11 mouse cellular contexts compared by ENCODE assay signal in genomic region chr7:80830193-80830803, GRCm38 (mm10). TPM values are rescaled to one million over a fixed set of nuclear protein-coding genes. Genes with fewer than 3 reads are reported as not detected.
A peak's percentile ranks its signal among the peaks of the same experiment; 100 is the strongest.
DNase-seq lines count a peak whose midpoint lies in the region; ATAC-seq and TF ChIP-seq lines count a peak whose summit lies in the region.
"Had no signal": no experiment of that assay in that cellular context is flagged by ENCODE, and none has a peak within 500 bp of the region (broad histone marks: within the 10 kb centered on the region; RNA-seq: fewer than 3 reads in every experiment).

No protein-coding gene starts in this region.

- 69% methylated on average over 15 of the region's 15 CpGs for WGBS in liver, postnatal 0 days (ENCODE audit: insufficient replicate concordance)
- WGBS in cerebellum, adult 2 months: 83% methylated on average over 15 of the region's 15 CpGs

- no peak overlapping the region for H3K27ac ChIP-seq in liver, postnatal 0 days (ENCODE audit: low read depth)
- no peak overlapping the region for H3K27ac ChIP-seq in cerebellum, adult 2 months (ENCODE audit: insufficient read depth, low read length)
- H3K27ac ChIP-seq: forebrain, embryonic 10.5 days; heart, adult 2 months had no signal

- TF ChIP-seq EP300 in liver, postnatal 0 days (IDR thresholded peaks at IDR 0.05; ENCODE audit: low read depth): no peak

- H3K36me3 ChIP-seq in liver, postnatal 0 days (replicated peaks; ENCODE audit: insufficient read depth, low read length): no peaks in the 10 kb centered on the region
- H3K36me3 ChIP-seq: forebrain, embryonic 10.5 days had no signal

- peak; percentile 36; the same call in 1 of the 2 replicates for ATAC-seq in liver, postnatal 0 days

- peaks cover 8% of the 10 kb centered on the region; the same call in 1 of the 2 replicates for H3K4me1 ChIP-seq in liver, postnatal 0 days (ENCODE audit: insufficient read depth)
- no peaks in the 10 kb centered on the region for H3K4me1 ChIP-seq in cerebellum, adult 2 months (ENCODE audit: control insufficient read depth, insufficient read depth, low read length)

- intact Hi-C loops in gastrocnemius, postnatal 14 days (cut with DNase I; ENCODE audit: low total_unique reads): no loop called here

- no peaks in the 10 kb centered on the region for H3K27me3 ChIP-seq in liver, postnatal 0 days (ENCODE audit: insufficient read depth, low read length)
- H3K27me3 ChIP-seq in cerebellum, adult 2 months (ENCODE audit: control insufficient read depth, insufficient read depth, low read length): no peaks in the 10 kb centered on the region

- H3K9me3 ChIP-seq in liver, postnatal 0 days (ENCODE audit: low read length): no peaks in the 10 kb centered on the region
- H3K9me3 ChIP-seq: forebrain, embryonic 10.5 days had no signal

- TF ChIP-seq CTCF in liver, postnatal 0 days (IDR thresholded peaks at IDR 0.05; ENCODE audit: low read depth): no peak
- TF ChIP-seq CTCF in cerebellum, adult 2 months (IDR thresholded peaks at IDR 0.05; ENCODE audit: borderline replicate concordance, insufficient read depth, low read depth, low read length): no peak

- peak; percentile 23 for DNase-seq in gastrocnemius, postnatal 14 days
- DNase-seq in gastrocnemius, adult 8-10 months (ENCODE audit: low spot score in 2 of 2): no peak
- peak; percentile 30 to 58 for DNase-seq in spleen, postnatal 36 days (ENCODE audit: low spot score in 2 of 2)
- no peak for DNase-seq in spleen, postnatal 14 days (ENCODE audit: low spot score in 2 of 2)
- DNase-seq in liver, postnatal 0 days: peak; percentile 26
- DNase-seq in cerebellum, adult 2 months: no peak
- DNase-seq in thymus, postnatal 14 days: no peak
- no peak for DNase-seq in urinary bladder, adult 18-20 months (ENCODE audit: low spot score in 2 of 2)
- DNase-seq: embryo, embryonic 11 days had no signal

- H3K9ac ChIP-seq in liver, postnatal 0 days (replicated peaks): no peak overlapping the region

- H3K4me2 ChIP-seq in liver, postnatal 0 days (ENCODE audit: low read depth, low read length): no peak overlapping the region

- no peak for TF ChIP-seq POLR2A in cerebellum, adult 2 months (IDR thresholded peaks at IDR 0.05; ENCODE audit: borderline replicate concordance, insufficient read depth, low read length)

- H3K4me3 ChIP-seq in liver, postnatal 0 days (ENCODE audit: low read depth, low read length): no peak overlapping the region
- no peak overlapping the region for H3K4me3 ChIP-seq in cerebellum, adult 2 months (replicated peaks; ENCODE audit: insufficient read depth, low read depth, low read length)
- H3K4me3 ChIP-seq: forebrain, embryonic 10.5 days; heart, adult 2 months had no signal

RNA-seq across cellular contexts. Expression of gene Iqgap1, which starts 4.5 kb away (rescaled TPM):
- total RNA-seq in gastrocnemius, postnatal 14 days (2021): 10 to 100 TPM; 28.9 to 36.1 TPM
- total RNA-seq in gastrocnemius, adult 8-10 months (2022): 10 to 100 TPM in 2 of 4 experiments, 1 to 10 TPM in 2; 6.3 to 12.7 (median 10.6) TPM
- polyA plus RNA-seq in liver, postnatal 0 days (2015; fragmentation: Nextera tagmentation; extraction: Ambion mirVana): 10.8 and 13.6 TPM in 2 replicates
- polyA plus RNA-seq in cerebellum, adult 2 months (2012; rRNA removed): 21.0 and 21.5 TPM in 2 replicates

RNA-seq across cellular contexts. Expression of gene Zscan2, which starts 30.4 kb away (rescaled TPM):
- total RNA-seq in gastrocnemius, postnatal 14 days (2021): 1 to 10 TPM; 1.5 to 2.8 TPM
- 1 to 10 TPM; 1.8 to 2.4 (median 2.0) TPM for total RNA-seq in gastrocnemius, adult 8-10 months (2022)
- 0.43 and 0.47 TPM in 2 replicates for polyA plus RNA-seq in liver, postnatal 0 days (2015; fragmentation: Nextera tagmentation; extraction: Ambion mirVana)
- polyA plus RNA-seq in cerebellum, adult 2 months (2012; rRNA removed): 8.6 and 10.2 TPM in 2 replicates

Comparison
In these comparisons a context has a peak if more than half of its experiments do, and no peak if none do; other contexts are left out.
1. DNase-seq: peak in gastrocnemius, postnatal 14 days (single experiment), spleen, postnatal 36 days (2 of 2) and liver, postnatal 0 days (single experiment); none in gastrocnemius, adult 8-10 months (0 of 2), spleen, postnatal 14 days (0 of 2), cerebellum, adult 2 months (0 of 2), thymus, postnatal 14 days (single experiment) and urinary bladder, adult 18-20 months (0 of 2).